Mouse (Mus musculus) cortical plate, adult 2 months (tissue): ENCODE measurements at regions not wholly inside any gene's neighbourhood (a gene's known extent, or its start where the extent isn't known, plus 50 kb on each side); places are given as distances from the start of the nearest gene placed in this dataset.

Experiments
- CTCF ChIP-seq: fragments of 200-500 bp; IDR thresholded peaks from 2 replicates; pipeline ENCODE4 v1.5.1; 2011; ENCODE audit warnings: mild to moderate bottlenecking, control low read depth, low read length; ENCODE audit not compliant: insufficient read depth; ENCODE audit errors: extremely low read depth
- POLR2A ChIP-seq: fragments of 200-500 bp; IDR thresholded peaks from 2 replicates; pipeline ENCODE4 v1.6.1; 2011; ENCODE audit warnings: mild to moderate bottlenecking, low read length, control low read depth; ENCODE audit not compliant: insufficient read depth; ENCODE audit errors: extremely low read depth

- TF ChIP-seq POLR2A = no peak
- TF ChIP-seq CTCF = no peak
Observed at GRCm38 (mm10) chr2:18558133-18558532, 114.1 kb upstream of the Commd3 start.
